Mouse (Mus musculus): Measurements from ENCODE around the gene Ensa. TPM values are rescaled to one million over a fixed set of nuclear protein-coding genes. Genes with fewer than 3 reads are reported as not detected.

Ensa gene
- polyA plus RNA-seq, 1 experiment: 2.8 TPM

GRCm38 (mm10) chr3:95632648-95633588 lies 8.1 kb downstream of the Ensa start:
- Histone ChIP-seq H3K4me3 (replicated peaks) (no peak overlapping the region), H3K27me3 (ENCODE audit: control insufficient read depth) (no peaks in the 10 kb centered on the region), H3K36me3 (ENCODE audit: control insufficient read depth) (peaks cover 100% of the 10 kb centered on the region), H3K9me3 (ENCODE audit: control insufficient read depth, low read length) (no peaks in the 10 kb centered on the region), H3K4me1 (ENCODE audit: control insufficient read depth) (peaks cover 42% of the 10 kb centered on the region)
- TF ChIP-seq TAL1 (IDR thresholded peaks at IDR 0.05; ENCODE audit: low read length): no peak
- no peak for TF ChIP-seq GATA1 (IDR thresholded peaks at IDR 0.05; ENCODE audit: low read length)

GRCm38 (mm10) chr3:95635636-95636035 lies 10.8 kb downstream of the Ensa start:
- H3K4me1 ChIP-seq (ENCODE audit: control insufficient read depth): peaks cover 50% of the 10 kb centered on the region
- H3K9me3 ChIP-seq (ENCODE audit: control insufficient read depth, low read length): no peaks in the 10 kb centered on the region
- H3K27me3 ChIP-seq (ENCODE audit: control insufficient read depth): no peaks in the 10 kb centered on the region
- peaks cover 99% of the 10 kb centered on the region for H3K36me3 ChIP-seq (ENCODE audit: control insufficient read depth)
- TF ChIP-seq TAL1 (IDR thresholded peaks at IDR 0.05; ENCODE audit: low read length) (no peak), GATA1 (IDR thresholded peaks at IDR 0.05; ENCODE audit: low read length) (no peak)
- no peak overlapping the region for H3K4me3 ChIP-seq (replicated peaks)

GRCm38 (mm10) chr3:95636072-95636471 lies 11.3 kb downstream of the Ensa start:
- H3K27me3 ChIP-seq (ENCODE audit: control insufficient read depth): no peaks in the 10 kb centered on the region
- H3K4me1 ChIP-seq (ENCODE audit: control insufficient read depth): peaks cover 48% of the 10 kb centered on the region
- peaks cover 99% of the 10 kb centered on the region for H3K36me3 ChIP-seq (ENCODE audit: control insufficient read depth)
- TF ChIP-seq GATA1 (IDR thresholded peaks at IDR 0.05; ENCODE audit: low read length) (no peak), TAL1 (IDR thresholded peaks at IDR 0.05; ENCODE audit: low read length) (no peak)
- no peaks in the 10 kb centered on the region for H3K9me3 ChIP-seq (ENCODE audit: control insufficient read depth, low read length)
- H3K4me3 ChIP-seq (replicated peaks): no peak overlapping the region

- Histone ChIP-seq H3K4me3 (replicated peaks) (no peak overlapping the region), H3K4me1 (ENCODE audit: control insufficient read depth) (peaks cover 70% of the 10 kb centered on the region), H3K27me3 (ENCODE audit: control insufficient read depth) (no peaks in the 10 kb centered on the region), H3K9me3 (ENCODE audit: control insufficient read depth, low read length) (no peaks in the 10 kb centered on the region), H3K36me3 (ENCODE audit: control insufficient read depth) (peaks cover 83% of the 10 kb centered on the region)
- no peak for TF ChIP-seq TAL1 (IDR thresholded peaks at IDR 0.05; ENCODE audit: low read length)
Observed at GRCm38 (mm10) chr3:95639694-95640093, 14.9 kb downstream of the Ensa start.

DNA sequence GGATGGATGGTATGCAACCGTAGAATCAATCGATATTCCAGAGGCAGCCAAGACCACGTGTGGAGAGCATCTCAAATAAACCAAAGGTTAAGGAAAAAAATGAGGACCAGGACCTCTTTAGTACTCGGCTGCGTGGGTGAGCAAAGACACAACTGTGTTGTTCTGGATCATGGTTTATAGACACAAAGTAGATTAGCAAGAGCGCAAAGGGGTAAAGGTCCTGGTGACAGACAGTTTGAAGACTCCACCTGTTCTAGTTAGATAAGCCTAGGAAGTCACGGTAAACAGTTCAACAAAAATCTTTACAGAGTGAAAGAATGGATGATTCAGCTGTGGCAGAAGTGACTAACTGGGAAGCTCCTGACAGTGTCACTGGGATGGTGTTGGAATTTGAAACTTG lies 18.3 kb downstream of the Ensa start:
- TF ChIP-seq GATA1 (IDR thresholded peaks at IDR 0.05; ENCODE audit: low read length) (0 out of 2 replicates have a peak, but pooled peaks have one; percentile 9), TAL1 (IDR thresholded peaks at IDR 0.05; ENCODE audit: low read length) (peak; percentile 58; the same call in 2 of the 3 replicates)
- H3K4me3 ChIP-seq (replicated peaks): no peak overlapping the region
- peaks cover 60% of the 10 kb centered on the region for H3K36me3 ChIP-seq (ENCODE audit: control insufficient read depth)
- peaks cover 70% of the 10 kb centered on the region for H3K4me1 ChIP-seq (ENCODE audit: control insufficient read depth)
- H3K27me3 ChIP-seq (ENCODE audit: control insufficient read depth): no peaks in the 10 kb centered on the region
- no peaks in the 10 kb centered on the region for H3K9me3 ChIP-seq (ENCODE audit: control insufficient read depth, low read length)

DNA sequence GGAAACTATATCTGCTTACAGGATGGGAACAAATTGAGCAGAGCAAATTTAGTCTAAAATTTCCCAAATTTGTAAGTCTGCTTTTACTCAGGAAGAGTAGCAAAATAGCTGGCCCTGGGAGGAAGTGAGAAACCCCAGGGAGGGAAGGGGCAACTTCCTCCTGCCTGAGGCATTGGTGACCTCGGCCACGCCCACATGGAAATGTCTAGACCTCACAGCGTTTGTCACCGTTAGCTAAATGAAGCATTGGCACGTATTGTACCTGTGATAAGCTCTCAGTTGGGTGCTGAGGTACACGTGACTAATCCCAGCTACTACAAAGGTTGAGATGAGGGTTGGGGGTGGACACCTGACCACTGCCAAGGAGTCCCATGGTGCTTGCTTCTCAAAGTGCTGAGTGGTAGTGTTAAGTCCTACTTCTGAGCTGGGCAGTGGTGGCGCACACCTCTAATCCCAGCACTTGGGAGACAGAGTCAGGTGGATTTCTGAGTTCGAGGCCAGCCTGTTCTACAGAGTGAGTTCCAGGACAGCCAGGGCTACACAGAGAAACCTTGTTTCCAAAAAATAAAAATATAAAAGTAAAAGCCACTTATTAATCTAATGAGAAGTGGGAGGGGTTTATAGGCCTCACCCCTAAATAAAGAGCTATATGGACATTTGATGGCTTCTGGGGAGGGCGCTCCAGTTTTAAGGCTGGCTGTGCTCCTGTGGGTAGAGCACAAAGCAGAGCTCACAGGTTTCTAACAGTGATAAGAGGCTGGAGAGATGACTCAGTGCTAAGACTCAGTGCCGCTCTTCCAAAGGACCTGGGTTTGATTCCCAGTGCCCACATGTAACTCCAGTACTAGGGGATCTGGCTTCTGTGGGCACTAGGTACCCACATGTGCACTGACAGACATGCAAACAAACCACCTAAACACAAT lies 20.8 kb downstream of the Ensa start:
- TF ChIP-seq GATA1 (IDR thresholded peaks at IDR 0.05; ENCODE audit: low read length) (no peak), TAL1 (IDR thresholded peaks at IDR 0.05; ENCODE audit: low read length) (no peak)
- H3K4me3 ChIP-seq (replicated peaks): no peak overlapping the region
- H3K36me3 ChIP-seq (ENCODE audit: control insufficient read depth): peaks cover 36% of the 10 kb centered on the region
- H3K9me3 ChIP-seq (ENCODE audit: control insufficient read depth, low read length): no peaks in the 10 kb centered on the region
- peaks cover 50% of the 10 kb centered on the region for H3K4me1 ChIP-seq (ENCODE audit: control insufficient read depth)
- no peaks in the 10 kb centered on the region for H3K27me3 ChIP-seq (ENCODE audit: control insufficient read depth)

GRCm38 (mm10) chr3:95648016-95648415 lies 23.2 kb downstream of the Ensa start:
- Histone ChIP-seq H3K36me3 (ENCODE audit: control insufficient read depth) (peaks cover 17% of the 10 kb centered on the region), H3K4me3 (replicated peaks) (no peak overlapping the region), H3K27me3 (ENCODE audit: control insufficient read depth) (no peaks in the 10 kb centered on the region), H3K9me3 (ENCODE audit: control insufficient read depth, low read length) (no peaks in the 10 kb centered on the region), H3K4me1 (ENCODE audit: control insufficient read depth) (peaks cover 52% of the 10 kb centered on the region)
- TF ChIP-seq GATA1 (IDR thresholded peaks at IDR 0.05; ENCODE audit: low read length) (no peak), TAL1 (IDR thresholded peaks at IDR 0.05; ENCODE audit: low read length) (no peak)

DNA sequence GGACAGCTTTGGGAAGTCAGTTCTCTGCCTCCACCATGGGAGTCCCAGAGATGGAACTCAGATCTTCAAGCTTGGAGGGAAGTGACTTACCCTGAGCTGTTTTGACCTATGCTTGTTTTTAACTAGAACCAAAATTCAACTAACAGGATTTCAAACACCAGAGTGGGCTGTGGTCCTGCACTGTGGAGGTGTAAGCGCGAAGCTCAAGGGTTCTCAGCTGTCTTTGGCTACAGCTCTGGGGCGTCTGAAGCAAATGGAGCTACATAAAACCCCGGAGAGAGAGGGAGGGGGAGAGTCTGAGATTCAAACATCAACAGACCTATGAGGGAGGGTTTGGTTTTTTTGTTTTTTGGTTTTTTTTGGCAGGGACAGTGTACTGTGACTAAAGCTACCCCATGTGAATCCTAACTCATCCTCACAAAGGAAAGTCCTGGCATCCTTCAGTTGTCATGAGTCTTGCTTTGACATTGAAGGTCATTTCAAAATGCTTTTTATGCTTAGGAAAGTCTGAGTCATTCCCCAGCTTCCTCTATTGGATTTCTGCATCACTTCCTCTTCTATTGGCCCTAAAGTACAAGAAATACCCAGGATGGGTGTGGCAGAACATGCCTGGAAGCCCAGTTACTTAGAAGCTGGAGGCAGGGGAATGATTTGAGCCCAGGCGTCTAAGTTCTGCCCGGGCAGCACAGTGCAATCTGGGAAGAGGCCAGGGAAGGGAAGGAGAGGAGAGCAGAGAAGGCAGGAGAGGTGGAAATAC lies 25.7 kb downstream of the Ensa start:
- TF ChIP-seq GATA1 (IDR thresholded peaks at IDR 0.05; ENCODE audit: low read length) (no peak), TAL1 (IDR thresholded peaks at IDR 0.05; ENCODE audit: low read length) (no peak)
- Histone ChIP-seq H3K4me1 (ENCODE audit: control insufficient read depth) (peaks cover 34% of the 10 kb centered on the region), H3K27me3 (ENCODE audit: control insufficient read depth) (no peaks in the 10 kb centered on the region), H3K4me3 (replicated peaks) (no peak overlapping the region), H3K9me3 (ENCODE audit: control insufficient read depth, low read length) (no peaks in the 10 kb centered on the region), H3K36me3 (ENCODE audit: control insufficient read depth) (peaks cover 10% of the 10 kb centered on the region)

Measured in erythroblast, embryonic 14.5 days (primary cell).